Mouse (Mus musculus) CH12.LX (cell line): ENCODE results near the gene Adra2c.

Experiments
- CHD2 ChIP-seq: IDR thresholded peaks from 2 replicates; pipeline ENCODE4 v1.6.1; 2011; ENCODE audit warnings: low read length, improper control_type of control experiment
- CTCF ChIP-seq, 2 experiments: IDR thresholded peaks in 1 of 2; conservative IDR thresholded peaks in 1 of 2; 2 replicates each; pipeline ENCODE4 v1.5.1; 2011 to 2012; ENCODE audit warnings: low read depth in 2 of 2, low read length in 2 of 2, improper control_type of control experiment in 1 of 2, inconsistent platforms in 1 of 2, mild to moderate bottlenecking in 1 of 2, moderate library complexity in 1 of 2
- E2F4 ChIP-seq: IDR thresholded peaks from 2 replicates; pipeline ENCODE4 v1.6.1; 2011; ENCODE audit warnings: low read depth, low read length, improper control_type of control experiment; ENCODE audit not compliant: insufficient replicate concordance
- HCFC1 ChIP-seq: IDR thresholded peaks from 2 replicates; pipeline ENCODE4 v1.6.1; 2012; ENCODE audit warnings: low read depth, mild to moderate bottlenecking, inconsistent platforms, low read length, improper control_type of control experiment
- POLR2A ChIP-seq: IDR thresholded peaks from 2 replicates; pipeline ENCODE4 v1.6.1; 2011; ENCODE audit warnings: low read depth, mild to moderate bottlenecking, improper control_type of control experiment, low read length
- RAD21 ChIP-seq: IDR thresholded peaks from 2 replicates; pipeline ENCODE4 v1.6.1; 2011; ENCODE audit warnings: low read depth, mild to moderate bottlenecking, low read length, improper control_type of control experiment, moderate library complexity
- TBP ChIP-seq: conservative IDR thresholded peaks from 2 replicates; pipeline ENCODE4 v1.6.1; 2011; ENCODE audit warnings: low read depth, low read length, improper control_type of control experiment
- UBTF ChIP-seq: IDR thresholded peaks from 2 replicates; pipeline ENCODE4 v1.6.1; 2012; ENCODE audit warnings: low read depth, mild to moderate bottlenecking, inconsistent platforms, low read length, improper control_type of control experiment, moderate library complexity
- USF1 ChIP-seq: IDR thresholded peaks from 2 replicates; pipeline ENCODE4 v1.6.1; 2014; ENCODE audit warnings: low read depth, mild to moderate bottlenecking, inconsistent platforms, low read length, improper control_type of control experiment

DNA sequence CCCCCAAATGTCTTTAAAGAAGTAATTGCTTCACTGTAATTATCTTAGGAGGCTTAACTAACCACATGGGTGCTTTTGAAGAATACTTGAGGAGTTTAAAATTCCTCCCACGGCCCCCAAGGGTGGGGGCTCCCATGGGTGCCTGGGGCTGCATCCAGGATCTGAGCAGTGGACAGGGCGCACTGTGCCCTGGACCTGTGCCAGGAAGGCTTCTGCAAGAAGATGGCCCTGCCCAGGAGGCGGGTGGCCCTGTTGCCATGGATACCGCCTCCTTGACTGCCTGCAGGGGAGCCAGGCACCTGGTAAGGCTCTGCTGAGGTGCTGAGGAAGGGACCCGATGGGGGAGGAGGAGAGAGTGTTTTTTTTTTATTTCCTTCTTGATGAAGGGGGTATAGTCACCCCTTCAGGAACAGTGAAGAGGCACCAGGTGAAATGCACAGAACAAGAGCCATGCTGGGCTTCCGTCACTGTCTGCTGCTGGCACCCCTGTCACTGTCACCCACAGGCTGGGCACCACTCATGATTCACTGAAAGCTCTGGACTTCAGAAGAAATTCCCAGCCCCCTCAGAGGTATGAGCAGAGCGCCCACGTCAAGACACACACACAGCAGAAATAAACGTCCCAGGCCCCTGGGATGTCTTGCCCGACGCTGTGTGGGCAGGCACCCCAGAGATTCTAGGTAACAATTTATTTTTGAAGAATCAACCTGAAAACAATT, 32.4 kb upstream of the Adra2c start:
- TF ChIP-seq RAD21, result no peak
- no peak for TF ChIP-seq CHD2
- TF ChIP-seq POLR2A, result no peak
- TF ChIP-seq USF1, result no peak
- no peak for TF ChIP-seq HCFC1
- no peak for TF ChIP-seq TBP
- TF ChIP-seq CTCF (conservative IDR thresholded peaks at IDR 0.05 in 1 of 2, IDR thresholded peaks at IDR 0.05 in 1 of 2; ENCODE audit: low read depth in 2 of 2, low read length in 2 of 2), result no peak
- TF ChIP-seq E2F4, result no peak
- TF ChIP-seq UBTF, result no peak
